Mouse (Mus musculus): ENCODE data around the gene Adat2. TPM values are rescaled to one million over a fixed set of nuclear protein-coding genes. Genes with fewer than 3 reads are reported as not detected.

Adat2 gene
- 3.9 and 4.3 TPM in 2 replicates for polyA plus RNA-seq (2015; fragmentation: Nextera tagmentation; extraction: Ambion mirVana)

DNA sequence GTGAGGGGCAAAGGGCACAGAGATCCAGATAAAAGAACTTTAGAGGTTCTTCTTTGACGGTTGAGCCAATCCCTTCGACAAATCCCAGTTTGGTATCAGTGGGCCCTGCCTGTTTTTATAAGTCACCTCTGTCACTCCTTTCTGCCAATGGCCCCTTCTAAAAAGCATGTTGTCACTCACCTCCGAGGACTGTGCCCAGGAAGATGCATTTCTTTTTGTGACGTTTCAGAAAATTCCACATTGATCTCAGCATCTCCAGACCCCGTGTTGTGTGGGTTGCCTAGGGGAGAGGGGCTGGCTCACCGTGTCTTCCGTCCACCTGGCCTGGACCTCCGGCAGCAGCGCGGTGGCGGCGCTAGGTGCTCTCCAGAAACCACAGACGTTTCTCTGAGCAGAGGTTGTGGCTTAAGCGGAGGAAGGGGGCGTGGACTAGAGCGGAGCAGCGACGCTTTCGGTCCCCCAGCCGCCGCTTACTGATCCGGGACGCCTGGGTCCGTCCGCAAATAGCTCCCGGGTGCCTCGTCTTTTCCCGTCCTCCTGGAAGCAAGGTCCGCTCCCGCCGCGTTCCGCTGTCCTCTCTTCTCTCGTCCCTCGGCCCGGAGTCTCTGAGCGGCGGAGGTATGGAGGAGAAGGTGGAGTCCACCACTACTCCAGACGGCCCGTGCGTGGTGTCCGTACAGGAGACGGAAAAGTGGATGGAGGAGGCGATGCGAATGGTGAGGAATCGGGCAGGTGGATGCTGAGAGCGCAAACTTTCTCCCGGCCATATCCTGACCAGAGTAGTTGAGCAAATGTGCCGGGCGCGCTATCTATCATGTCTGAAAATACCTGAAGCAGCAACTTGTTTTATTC lies at the start of gene Adat2, which contains the start of gene Pex3:
Adat2 (plus strand) TSS at position 249 of the 852 bp plus-strand sequence.
Pex3 (minus strand) TSS at position 497 of the 852 bp plus-strand sequence.
- under 1% methylated on average over 42 of the region's 51 CpGs for WGBS
- peak; percentile 94 for DNase-seq (ENCODE audit: low spot score)

DNA sequence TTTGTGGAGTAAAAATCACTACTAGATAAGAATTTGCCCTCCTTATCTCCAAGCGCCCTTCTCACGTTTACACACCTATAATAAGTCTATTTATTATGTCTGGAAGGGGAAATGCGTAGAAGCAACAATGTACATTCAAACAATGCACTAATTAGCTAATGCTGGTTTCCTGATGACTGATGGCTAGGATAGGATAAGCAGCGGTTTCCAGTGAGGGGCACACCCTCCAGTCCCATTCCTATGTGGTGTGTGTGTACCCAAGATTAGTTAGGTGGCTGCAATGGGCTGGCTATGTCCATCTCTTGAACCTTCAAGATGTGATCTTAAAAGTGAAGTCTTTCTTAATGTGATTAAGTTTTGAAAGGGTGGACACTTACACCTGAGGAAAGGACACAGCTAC lies 30.8 kb upstream of the Adat2 start:
- no peak for DNase-seq (ENCODE audit: low spot score)
- Histone ChIP-seq H3K4me1 (replicated peaks; ENCODE audit: control insufficient read depth, insufficient read depth) (no peaks in the 10 kb centered on the region), H3K9ac (ENCODE audit: low read length) (no peak overlapping the region), H3K4me2 (replicated peaks; ENCODE audit: low read depth) (no peak overlapping the region), H3K4me3 (ENCODE audit: low read depth, low read length) (no peak overlapping the region), H3K36me3 (ENCODE audit: control insufficient read depth, insufficient read depth, low read length) (peaks cover 2% of the 10 kb centered on the region; the same call in 1 of the 2 replicates), H3K9me3 (ENCODE audit: control insufficient read depth, low read length) (no peaks in the 10 kb centered on the region), H3K27me3 (ENCODE audit: control insufficient read depth, insufficient read depth, low read length) (no peaks in the 10 kb centered on the region), H3K27ac (replicated peaks) (no peak overlapping the region)
- ATAC-seq (ENCODE audit: low FRiP score, low TSS enrichment), result no peak
- no peak for TF ChIP-seq EP300 (optimal IDR thresholded peaks at IDR 0.05)
- 52% methylated on average over 4 of the region's 4 CpGs for WGBS

More for the DNA sequence above, at the start of gene Adat2, which contains the start of gene Pex3:
- Histone ChIP-seq H3K36me3 (ENCODE audit: control insufficient read depth, insufficient read depth, low read length) (no peaks in the 10 kb centered on the region), H3K27me3 (ENCODE audit: control insufficient read depth, insufficient read depth, low read length) (no peaks in the 10 kb centered on the region), H3K9ac (ENCODE audit: low read length) (peak within 1 kb of the TSS; percentile 77), H3K4me2 (replicated peaks; ENCODE audit: low read depth) (peak within 1 kb of the TSS; percentile 66), H3K4me1 (replicated peaks; ENCODE audit: control insufficient read depth, insufficient read depth) (no peaks in the 10 kb centered on the region), H3K4me3 (ENCODE audit: low read depth, low read length) (peak within 1 kb of the TSS; percentile 63), H3K9me3 (ENCODE audit: control insufficient read depth, low read length) (no peaks in the 10 kb centered on the region), H3K27ac (replicated peaks) (peak within 1 kb of the TSS; percentile 82)
- ATAC-seq (ENCODE audit: low FRiP score, low TSS enrichment), result peak; percentile 98
- peak; percentile 33 for TF ChIP-seq CTCF (IDR thresholded peaks at IDR 0.05; ENCODE audit: low read depth)
- TF ChIP-seq EP300 (optimal IDR thresholded peaks at IDR 0.05), result no peak

DNA sequence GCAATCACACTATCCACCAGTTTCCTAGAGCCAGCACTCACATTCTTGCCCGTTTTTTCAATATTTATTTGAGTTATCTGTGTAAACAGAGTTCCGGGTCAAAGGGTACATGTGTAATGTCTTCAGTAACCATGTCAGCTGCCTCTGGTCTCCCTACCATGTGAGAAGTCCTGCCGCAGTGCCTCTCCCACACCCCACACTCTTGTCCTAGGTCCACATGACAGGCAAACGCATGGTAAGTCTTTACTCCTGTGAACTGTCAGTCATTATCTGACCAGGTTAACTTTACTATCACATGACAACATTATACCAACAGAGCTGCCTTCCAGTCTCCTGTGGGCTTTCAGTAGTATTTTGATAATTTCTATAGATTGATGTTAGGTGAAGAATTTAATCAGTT lies 24.5 kb upstream of the Adat2 start:
- DNase-seq (ENCODE audit: low spot score), result no peak
- H3K9ac ChIP-seq (ENCODE audit: low read length), result no peak overlapping the region
- H3K36me3 ChIP-seq (ENCODE audit: control insufficient read depth, insufficient read depth, low read length), result peaks cover 12% of the 10 kb centered on the region
- WGBS, result 46% methylated on average over 4 of the region's 4 CpGs
- no peak overlapping the region for H3K27ac ChIP-seq (replicated peaks)
- no peaks in the 10 kb centered on the region for H3K9me3 ChIP-seq (ENCODE audit: control insufficient read depth, low read length)
- no peak overlapping the region for H3K4me2 ChIP-seq (replicated peaks; ENCODE audit: low read depth)
- H3K4me3 ChIP-seq (ENCODE audit: low read depth, low read length), result no peak overlapping the region
- H3K4me1 ChIP-seq (replicated peaks; ENCODE audit: control insufficient read depth, insufficient read depth), result no peaks in the 10 kb centered on the region
- no peak for TF ChIP-seq EP300 (optimal IDR thresholded peaks at IDR 0.05)
- TF ChIP-seq CTCF (IDR thresholded peaks at IDR 0.05; ENCODE audit: low read depth), result no peak
- no peaks in the 10 kb centered on the region for H3K27me3 ChIP-seq (ENCODE audit: control insufficient read depth, insufficient read depth, low read length)
- ATAC-seq (ENCODE audit: low FRiP score, low TSS enrichment), result no peak

DNA sequence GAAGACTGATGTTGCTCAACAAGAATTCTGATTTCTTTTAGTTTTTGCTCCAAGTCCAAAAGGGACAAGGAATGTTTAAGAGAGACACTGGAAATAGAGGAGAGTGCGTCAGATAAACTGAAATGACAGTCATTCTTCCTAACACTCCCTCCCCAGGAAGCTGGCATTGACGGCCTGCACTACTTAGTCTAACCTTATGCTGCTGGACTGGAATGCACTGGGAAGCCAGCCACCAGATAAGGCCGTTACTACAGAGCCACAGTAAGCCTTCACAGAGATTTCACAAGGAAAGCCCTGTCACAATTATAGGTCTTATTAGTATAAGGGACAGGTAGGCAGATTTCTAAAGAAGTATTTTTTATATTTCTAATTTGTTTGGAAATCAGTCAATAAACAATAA lies 17.9 kb upstream of the Adat2 start:
- Histone ChIP-seq H3K4me1 (replicated peaks; ENCODE audit: control insufficient read depth, insufficient read depth) (no peaks in the 10 kb centered on the region), H3K4me3 (ENCODE audit: low read depth, low read length) (no peak overlapping the region), H3K4me2 (replicated peaks; ENCODE audit: low read depth) (no peak overlapping the region), H3K9me3 (ENCODE audit: control insufficient read depth, low read length) (no peaks in the 10 kb centered on the region), H3K27ac (replicated peaks) (no peak overlapping the region), H3K27me3 (ENCODE audit: control insufficient read depth, insufficient read depth, low read length) (no peaks in the 10 kb centered on the region), H3K36me3 (ENCODE audit: control insufficient read depth, insufficient read depth, low read length) (peaks cover 15% of the 10 kb centered on the region), H3K9ac (ENCODE audit: low read length) (no peak overlapping the region)
- no peak for TF ChIP-seq EP300 (optimal IDR thresholded peaks at IDR 0.05)
- TF ChIP-seq CTCF (IDR thresholded peaks at IDR 0.05; ENCODE audit: low read depth), result no peak
- ATAC-seq (ENCODE audit: low FRiP score, low TSS enrichment) (no peak), DNase-seq (ENCODE audit: low spot score) (no peak)
- WGBS, result 83% methylated on average over 3 of the region's 3 CpGs

DNA sequence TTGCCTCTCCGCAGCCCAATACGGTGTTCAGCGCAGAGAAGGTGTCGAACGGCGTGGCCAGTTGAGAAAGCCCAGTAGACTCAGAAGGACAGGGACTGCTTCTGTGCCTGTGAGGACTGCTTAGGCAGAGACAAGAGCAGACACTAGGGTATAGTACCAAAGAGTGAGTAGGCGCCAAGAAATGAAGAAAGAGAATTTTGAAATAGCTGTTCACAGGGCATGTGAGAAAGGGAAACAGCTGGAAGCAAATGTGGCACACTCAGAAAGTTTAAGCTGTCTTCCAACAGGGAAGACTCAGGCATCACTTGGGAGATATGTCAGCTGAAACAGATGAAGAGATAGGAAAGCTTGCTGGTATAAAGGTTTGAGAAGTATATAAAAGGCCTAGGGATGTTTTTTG lies 16.0 kb upstream of the Adat2 start:
- H3K36me3 ChIP-seq (ENCODE audit: control insufficient read depth, insufficient read depth, low read length), result peaks cover 13% of the 10 kb centered on the region
- H3K9ac ChIP-seq (ENCODE audit: low read length), result no peak overlapping the region
- no peaks in the 10 kb centered on the region for H3K27me3 ChIP-seq (ENCODE audit: control insufficient read depth, insufficient read depth, low read length)
- TF ChIP-seq CTCF (IDR thresholded peaks at IDR 0.05; ENCODE audit: low read depth) (no peak), EP300 (optimal IDR thresholded peaks at IDR 0.05) (no peak)
- no peaks in the 10 kb centered on the region for H3K4me1 ChIP-seq (replicated peaks; ENCODE audit: control insufficient read depth, insufficient read depth)
- H3K9me3 ChIP-seq (ENCODE audit: control insufficient read depth, low read length), result no peaks in the 10 kb centered on the region
- no peak overlapping the region for H3K4me3 ChIP-seq (ENCODE audit: low read depth, low read length)
- no peak overlapping the region for H3K4me2 ChIP-seq (replicated peaks; ENCODE audit: low read depth)
- H3K27ac ChIP-seq (replicated peaks), result no peak overlapping the region
- 99% methylated on average over 7 of the region's 7 CpGs for WGBS
- DNase-seq (ENCODE audit: low spot score) (no peak), ATAC-seq (ENCODE audit: low FRiP score, low TSS enrichment) (no peak)

DNA sequence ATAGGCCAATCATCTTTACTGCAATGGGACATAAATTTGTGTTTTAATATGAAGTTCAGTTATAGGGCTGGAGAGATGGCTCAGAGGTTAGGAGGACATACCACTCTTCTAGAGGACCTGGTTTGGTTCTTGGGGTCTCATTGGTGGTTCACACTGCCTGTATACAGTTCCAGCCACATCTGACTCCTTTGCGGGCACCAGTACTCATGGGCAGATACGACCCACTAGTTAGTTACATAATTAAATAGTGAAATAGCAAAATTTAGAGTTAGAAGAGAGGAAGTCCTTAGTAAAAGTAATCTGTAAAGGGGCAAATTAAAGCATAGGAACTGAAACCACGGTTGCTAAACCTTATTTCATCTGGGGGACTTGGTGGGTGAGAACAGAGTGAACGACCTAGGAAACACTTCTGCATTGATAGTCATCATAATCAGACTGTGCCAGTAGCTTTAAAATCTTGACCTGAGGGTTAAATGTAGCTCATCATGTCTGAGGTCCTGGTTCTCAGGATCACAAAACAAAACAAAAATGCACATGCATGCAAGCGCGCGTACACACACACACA lies 12.8 kb upstream of the Adat2 start:
- no peak for TF ChIP-seq EP300 (optimal IDR thresholded peaks at IDR 0.05)
- TF ChIP-seq CTCF (IDR thresholded peaks at IDR 0.05; ENCODE audit: low read depth), result no peak
- Histone ChIP-seq H3K36me3 (ENCODE audit: control insufficient read depth, insufficient read depth, low read length) (peaks cover 10% of the 10 kb centered on the region), H3K4me1 (replicated peaks; ENCODE audit: control insufficient read depth, insufficient read depth) (no peaks in the 10 kb centered on the region), H3K27ac (replicated peaks) (no peak overlapping the region), H3K4me2 (replicated peaks; ENCODE audit: low read depth) (no peak overlapping the region), H3K27me3 (ENCODE audit: control insufficient read depth, insufficient read depth, low read length) (no peaks in the 10 kb centered on the region), H3K9me3 (ENCODE audit: control insufficient read depth, low read length) (no peaks in the 10 kb centered on the region), H3K4me3 (ENCODE audit: low read depth, low read length) (no peak overlapping the region), H3K9ac (ENCODE audit: low read length) (no peak overlapping the region)
- ATAC-seq (ENCODE audit: low FRiP score, low TSS enrichment) (no peak), DNase-seq (ENCODE audit: low spot score) (no peak)
- whole genome bisulfite sequencing, result 91% methylated on average over 7 of the region's 7 CpGs
